Mouse (Mus musculus) thymus, adult 18-20 months (tissue): Measurements from ENCODE around the gene Nme1.
"Not testable (repeated sequence)": the region's sequence is repeated elsewhere in the genome, so short reads cannot be mapped to it uniquely, and the experiment has no call there.

Experiments used
- DNase-seq, 2 experiments: peaks; one replicate each; pipeline ENCODE4 v3.0.0; 2022; ENCODE audit warnings: mixed read lengths in 2 of 2

The Nme1 gene

DNA sequence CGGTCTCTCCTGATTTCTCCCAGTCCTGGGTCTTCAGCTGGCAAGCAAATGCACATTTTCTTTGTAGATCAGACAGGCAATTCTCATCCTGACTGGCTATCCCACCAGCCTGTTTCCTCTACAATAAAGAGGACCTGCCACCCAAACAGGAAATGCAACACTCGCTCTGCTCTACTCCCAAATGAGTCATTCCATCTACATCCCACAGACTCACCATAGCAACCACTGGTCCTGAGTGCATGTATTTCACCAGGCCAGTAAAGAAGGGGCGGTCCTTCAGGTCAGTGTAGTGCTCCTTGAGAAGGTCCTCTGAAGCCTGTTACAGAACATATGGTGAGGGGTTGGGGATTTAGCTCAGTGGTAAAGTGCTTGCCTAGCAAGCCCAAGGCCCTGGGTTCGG lies 5.3 kb downstream of the Nme1 start:
- DNase-seq, result no peak

DNA sequence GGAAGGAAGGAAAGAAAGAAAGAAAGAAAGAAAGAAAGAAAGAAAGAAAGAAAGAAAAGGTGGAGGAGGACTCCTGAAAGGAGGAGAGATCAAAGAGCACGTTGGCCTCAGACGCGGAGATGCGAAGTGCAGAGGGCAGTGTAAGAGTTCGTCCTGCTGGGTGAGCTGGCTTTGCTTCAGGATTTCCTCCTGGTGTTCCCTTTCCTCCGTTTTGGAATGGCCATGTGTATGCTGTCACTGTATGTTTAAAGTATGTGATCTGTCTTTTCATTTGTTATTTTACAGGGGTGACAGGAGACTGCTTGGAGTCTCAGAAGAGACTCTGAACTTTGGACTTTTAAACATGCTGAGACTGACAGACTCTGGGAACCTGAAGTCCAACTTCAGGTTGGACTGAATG lies 6.8 kb downstream of the Nme1 start:
- DNase-seq, result no peak

DNA sequence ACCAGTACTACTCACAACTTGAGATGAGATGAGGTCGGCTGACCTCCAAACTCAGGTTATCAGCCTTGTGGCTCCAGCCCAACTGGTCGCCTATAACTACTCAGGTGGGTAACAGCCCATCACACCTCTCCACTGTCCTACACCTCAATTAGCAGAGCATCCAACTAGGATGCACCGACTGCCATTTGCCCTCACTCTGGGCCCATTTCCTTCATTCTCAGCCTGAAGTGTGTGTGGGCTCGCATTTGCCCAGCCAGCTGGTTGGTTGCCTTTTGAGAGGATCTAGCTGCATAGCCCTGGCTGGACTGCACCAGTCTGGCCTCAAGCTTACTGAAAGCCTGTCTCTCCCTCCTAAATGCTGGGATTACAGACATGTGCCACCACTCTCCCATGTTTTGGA lies 10.6 kb downstream of the Nme1 start:
- no peak for DNase-seq

DNA sequence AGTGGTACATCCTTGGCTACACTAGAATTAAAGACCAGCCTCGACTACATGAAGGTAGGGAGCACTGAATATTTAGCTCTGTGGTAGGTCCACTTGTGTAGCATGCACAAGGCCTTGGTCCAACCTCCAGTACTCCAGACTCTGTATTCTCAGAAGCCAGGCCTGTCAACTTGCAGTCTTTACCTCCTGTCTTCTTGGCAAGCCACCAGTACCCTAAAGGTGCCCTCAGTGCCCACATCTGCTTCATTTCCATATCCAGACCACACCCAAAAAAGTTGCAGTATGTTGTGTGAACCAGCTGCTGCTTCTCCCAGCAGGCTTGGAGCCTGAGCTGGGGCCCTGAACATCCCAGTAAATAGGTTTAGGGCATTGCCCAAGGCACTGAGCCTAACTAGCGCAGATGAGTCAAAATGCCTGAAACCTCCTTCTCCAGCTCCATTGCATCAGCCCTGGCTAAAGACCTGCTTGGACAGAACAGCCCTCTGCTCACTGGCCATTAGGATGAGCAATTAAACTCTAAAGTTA lies 11.2 kb downstream of the Nme1 start:
- no peak for DNase-seq

DNA sequence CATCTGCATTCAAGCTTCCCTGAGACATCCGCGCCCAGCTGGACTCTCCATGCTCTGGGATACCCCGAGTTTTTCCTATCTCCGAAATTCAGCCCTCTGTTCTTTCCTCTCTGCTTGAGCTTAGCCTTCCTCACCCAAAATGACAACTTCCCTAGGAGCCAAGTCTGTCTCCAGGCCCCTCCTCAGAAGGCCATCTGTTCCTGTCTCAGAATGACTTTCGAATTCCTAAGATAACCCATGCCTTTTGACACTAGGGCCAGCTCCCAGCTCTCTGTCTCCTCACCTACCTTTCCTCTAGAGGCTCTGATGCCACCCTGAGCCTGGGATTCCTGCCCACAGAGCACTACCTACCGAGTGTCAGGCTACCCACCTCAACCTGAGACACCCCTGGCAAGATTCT lies 12.2 kb downstream of the Nme1 start, which contains the start of gene Nme2:
Gene Nme2, minus strand, starts transcription at position 101 of the 400 bp plus-strand sequence.
- DNase-seq, result no peak

DNA sequence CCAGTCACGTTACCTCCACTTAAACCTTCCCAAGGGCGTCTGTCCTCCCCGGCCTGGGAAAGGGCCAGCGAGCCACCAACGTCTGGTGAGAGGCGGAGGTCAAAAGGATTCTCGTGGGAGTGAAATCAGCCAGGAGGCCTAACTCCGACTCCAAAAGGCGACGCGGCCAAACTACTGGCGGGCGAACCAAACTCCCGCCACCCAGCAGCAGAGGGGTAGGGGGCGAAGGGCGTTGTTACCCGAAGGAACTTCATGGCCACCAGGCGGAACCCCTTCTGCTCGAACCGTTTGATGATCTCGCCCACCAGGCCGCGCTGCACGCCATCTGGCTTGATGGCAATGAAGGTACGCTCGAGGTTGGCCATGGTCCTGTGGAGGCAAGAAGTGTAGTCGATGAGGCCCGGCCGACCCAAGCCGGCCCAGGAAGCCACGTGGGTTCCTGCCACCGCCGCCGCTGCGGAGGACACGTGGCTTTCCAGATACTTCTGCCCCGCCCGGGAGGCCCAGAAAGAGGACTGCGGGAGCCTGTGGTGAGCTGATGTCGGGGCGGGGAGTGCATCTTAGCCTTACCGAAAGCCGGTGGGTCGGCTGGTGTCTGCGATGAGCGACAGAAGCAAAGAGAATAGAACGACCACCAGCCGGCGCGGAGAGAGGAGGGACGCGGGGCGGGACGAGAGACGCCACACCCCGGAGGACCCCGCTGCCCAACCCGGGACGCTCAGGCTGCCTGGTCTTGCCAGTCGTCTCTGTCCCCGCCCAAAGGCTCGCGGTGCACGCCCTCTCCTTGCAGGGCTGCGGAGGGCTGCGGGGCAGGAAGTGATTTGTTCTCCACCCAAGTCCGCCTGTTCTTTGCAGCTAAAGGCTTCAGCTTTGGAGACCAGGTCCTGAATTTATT lies 12.8 kb downstream of the Nme1 start:
- DNase-seq, result peak; percentile 90 to 94

DNA sequence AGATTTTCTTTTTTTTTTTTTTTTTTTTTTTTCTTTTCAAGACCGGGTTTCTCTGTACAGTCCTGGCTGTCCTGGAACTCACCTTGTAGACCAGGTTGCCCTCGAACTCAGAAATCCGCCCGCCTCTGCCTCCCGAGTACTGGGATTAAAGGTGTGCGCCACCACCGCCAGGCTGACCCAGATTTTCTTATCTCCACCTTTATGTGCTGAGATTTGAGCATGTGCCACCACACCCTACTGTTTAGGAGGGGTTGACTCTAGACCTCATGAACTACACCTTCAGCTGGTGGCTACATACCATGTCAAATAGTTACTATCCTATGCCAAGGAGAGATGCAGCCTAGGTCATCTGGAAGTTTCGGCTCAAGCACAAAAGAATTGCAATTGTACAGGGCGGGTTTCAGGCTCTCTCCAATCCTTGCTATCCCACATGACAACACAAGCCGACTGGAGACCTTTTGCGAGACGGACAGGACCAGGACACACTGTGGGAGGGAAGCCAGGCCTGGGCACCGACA lies 13.5 kb downstream of the Nme1 start:
- no peak for DNase-seq

DNA sequence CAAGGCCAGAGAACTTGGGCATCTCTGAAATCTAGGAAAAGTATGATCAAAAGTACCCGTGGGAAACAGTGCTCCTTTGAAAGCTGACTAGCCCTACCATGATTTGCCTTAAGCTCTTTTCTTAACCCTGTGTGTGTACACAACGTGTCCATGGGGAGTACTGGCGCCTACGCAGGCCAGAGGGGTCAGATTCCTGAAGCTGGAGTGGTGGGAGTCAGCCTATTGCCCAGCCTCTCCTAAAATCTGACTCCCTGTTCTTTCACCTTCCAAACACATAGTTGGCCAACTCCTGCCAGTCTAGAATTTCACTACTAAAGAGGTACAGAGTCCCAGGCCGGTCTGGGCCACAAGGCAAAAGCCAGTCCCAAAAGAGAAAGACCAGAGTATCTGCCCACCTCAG lies 15.9 kb downstream of the Nme1 start:
- DNase-seq, result no peak

DNA sequence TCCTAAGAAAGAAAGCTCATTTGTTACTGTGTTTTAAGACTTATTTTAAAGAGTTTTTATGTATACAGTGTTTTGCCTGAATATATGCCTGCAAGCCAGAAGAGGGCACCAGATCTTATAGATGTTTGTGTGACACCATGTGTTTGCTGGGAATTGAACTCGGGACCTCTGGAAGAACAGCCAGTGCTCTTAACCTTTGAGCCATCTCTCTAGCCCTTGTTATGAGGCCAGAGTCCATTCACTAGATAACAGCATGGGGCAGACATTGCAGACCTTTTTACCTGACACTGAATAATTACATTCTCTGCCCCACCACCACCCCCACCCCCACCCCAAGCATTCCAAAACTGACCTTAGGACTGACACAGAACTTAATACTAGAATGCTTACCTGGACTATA lies 18.3 kb downstream of the Nme1 start:
- DNase-seq, result no peak

DNA sequence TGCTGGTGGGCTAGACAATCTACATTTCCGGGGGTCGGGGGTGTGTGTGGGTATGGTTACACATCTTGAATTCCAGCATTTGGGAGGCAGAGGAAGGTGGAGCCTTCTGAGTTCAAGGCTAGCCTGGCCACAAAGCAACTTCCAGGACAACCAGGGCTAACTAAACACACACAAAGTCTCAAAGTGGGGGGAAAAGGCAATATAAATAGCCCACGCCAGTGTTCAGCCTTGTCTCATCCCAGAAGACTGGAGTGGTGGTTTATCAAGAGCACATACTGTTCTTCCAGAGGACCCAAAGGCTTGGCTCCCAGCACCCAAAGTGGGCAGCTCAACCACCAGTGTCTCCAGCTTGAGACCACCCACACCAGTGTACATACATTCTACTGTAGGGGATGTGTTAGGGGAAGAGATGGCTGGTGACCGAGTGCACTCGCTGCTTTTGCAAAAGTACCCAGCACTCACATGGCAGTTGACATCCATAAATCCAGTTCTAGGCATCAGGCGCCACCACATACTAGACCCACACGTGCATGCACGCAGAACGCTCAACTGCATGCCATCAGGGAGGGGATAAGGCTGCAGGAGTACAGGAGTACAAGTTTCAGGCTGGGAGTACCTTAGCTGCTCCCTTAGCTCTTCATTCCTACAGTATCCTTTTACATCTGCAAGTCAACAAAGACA lies 19.3 kb downstream of the Nme1 start:
- DNase-seq, result no peak

DNA sequence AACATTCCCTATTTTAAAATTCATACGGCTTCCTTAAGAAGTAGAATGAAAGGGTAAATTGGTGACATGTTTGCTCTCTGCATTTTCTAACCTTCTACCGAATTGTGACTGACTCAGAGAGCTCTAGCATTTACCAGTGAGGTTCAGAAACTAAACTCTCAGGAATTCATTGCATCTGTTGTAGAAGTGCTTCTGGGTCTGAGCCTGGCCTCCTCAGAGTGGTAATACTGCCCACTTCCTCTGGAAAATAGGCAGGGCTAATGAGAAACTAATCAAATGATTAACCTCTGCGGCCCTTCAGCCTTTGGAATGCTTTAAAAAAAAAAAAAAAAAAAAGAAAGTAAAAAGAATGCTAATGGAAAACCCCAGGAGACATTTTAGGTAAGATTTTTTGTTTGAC lies 23.3 kb downstream of the Nme1 start:
- DNase-seq, result no peak

DNA sequence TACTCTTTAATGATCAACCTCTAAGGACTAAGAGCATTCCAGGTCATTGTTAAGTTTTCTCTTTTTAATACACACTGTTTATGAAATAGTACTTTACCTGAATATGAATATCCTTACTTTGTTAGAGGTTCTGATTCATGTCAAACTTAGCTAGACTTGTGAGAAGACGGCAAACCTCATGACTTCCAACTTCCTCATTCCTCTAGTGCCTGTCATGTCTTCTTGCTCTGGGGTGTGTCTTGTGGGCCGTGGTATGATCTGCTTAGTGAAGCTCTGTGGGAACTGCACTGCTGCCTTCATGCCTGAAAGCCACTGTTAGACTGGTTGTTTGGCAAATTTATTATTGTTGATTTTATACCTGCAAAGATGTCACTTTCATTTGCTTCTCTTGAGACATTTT lies 27.4 kb downstream of the Nme1 start:
- DNase-seq, result no peak

DNA sequence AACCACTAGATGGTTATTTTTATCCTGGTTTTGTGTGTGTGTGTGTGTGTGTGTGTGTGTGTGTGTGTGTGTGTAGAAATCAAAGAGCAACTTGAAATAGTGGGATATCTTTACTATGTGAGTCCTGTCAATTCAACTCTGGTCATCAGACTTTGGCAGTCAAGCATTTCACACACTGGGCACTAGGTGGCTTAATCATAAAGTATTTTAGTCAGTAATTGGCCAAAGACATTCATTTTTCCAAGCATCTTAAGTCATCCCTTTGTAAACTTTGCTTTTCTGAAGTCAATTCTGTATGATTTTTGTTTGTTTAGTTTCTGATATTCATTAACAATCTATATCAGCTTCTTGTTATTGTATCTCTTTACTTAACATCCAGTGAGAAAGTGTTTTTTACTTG lies 39.2 kb downstream of the Nme1 start:
- no peak for DNase-seq

DNA sequence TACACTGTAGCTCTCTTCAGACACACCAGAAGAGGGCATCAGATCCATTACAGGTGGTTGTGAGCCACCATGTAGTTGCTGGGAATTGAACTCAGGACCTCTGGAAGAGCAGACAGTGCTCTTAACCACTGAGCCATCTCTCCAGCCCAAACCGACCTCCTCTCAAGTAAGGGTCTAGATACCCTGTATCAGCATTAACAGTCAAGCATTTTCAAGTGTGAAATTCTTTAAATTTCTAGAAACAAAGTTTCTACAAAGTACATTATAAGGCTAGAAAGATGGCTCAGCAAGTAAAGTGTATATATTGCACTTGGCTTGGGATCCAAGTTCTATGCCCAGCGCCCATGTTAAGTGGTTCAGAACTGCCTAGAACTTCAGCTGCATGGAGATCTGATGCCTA lies 53.3 kb downstream of the Nme1 start:
- DNase-seq, result not testable (repeated sequence)

DNA sequence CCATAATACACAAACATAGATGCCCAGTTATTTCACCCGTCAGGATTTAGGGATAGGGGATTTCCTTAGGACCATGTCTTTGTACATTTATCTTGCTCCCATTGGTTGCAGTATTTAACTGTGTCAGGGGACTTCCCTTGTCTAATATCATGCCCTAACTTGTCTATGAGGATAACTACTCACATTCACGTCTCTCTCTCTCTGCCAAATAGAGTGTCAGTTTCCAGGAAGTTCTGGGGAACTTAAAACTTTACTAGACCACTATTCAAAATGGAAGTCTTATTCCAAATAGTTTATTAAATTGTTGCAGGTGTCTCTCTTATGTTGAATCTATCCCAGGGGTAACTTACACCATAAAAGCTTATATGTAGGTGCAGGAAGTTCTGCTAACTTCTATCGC lies 56.7 kb downstream of the Nme1 start:
- no peak for DNase-seq

DNA sequence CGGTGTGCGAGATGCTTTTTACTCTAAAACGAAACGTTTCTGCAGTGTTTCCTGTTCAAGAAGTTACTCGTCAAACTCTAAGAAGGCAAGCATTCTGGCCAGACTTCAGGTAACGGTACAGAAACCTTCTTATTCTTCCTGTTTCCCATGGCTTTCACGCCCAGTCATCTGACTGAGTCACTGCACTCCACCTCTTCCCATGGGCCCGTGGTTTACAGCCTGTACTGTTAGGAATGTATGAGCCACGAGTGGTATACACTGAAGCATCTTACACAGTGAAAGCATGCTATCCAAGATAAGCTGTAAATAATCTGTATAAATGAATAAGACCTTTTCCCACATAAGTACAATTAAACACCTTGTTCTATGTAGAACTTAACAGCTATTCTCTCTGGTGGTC lies 59.5 kb downstream of the Nme1 start:
- DNase-seq, result no peak

DNA sequence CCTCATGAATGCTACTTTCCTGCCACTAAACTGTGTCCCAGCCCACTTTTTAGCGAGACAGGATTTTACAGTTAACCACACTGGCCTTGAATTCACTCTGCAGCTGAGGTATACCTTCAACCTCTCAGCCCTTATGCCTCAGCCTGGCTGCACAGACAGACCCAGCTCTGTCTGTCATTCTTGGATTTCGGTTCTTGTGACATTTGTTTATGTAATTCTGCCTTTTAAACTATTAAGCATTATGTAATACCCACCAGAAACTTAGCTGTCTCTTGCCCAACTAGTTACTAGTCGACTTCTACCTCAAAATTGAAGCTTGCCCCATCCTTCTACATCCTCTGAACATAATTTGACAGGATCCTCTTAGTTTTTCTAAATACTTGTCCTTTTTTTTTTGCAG lies 60.5 kb downstream of the Nme1 start:
- DNase-seq, result no peak
